10 mouse cellular contexts compared by ENCODE assay signal in the genomic region with DNA sequence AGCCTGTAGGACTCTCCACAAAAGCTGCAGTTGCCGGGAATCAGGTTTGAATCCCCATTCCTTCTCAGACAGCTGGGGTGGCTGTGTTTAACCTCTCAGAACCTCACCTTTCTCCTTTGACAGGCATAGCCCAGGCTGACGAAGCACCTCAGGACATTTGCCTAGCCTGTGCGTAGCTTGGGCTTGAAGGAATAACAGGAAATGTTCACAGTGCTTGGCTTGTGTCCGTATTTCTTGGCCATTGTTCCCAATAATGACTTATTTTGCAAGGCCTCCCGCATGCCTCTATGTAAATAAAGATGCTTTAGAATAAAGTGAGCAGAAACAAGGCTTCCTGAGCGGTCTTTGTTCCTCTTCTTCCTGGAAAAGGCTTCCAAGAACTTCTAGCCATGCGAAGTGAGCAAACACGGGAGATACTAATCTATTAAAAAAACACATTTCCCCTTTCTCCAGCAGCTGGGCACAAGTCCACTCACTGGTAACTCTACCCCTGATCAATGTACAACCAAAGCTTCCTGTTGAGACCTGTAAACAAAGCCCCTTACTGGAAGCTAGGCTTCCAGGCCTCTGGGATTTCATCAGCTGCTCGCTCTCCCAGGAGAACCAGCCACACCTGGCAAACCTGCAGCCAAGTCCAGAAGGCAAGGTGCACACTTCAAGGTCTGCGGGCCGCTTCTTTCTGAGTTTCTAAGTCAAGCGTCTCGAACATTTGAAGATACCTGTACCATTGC. TPM values are rescaled to one million over a fixed set of nuclear protein-coding genes. Genes with fewer than 3 reads are reported as not detected.
DNase-seq lines count a peak whose midpoint lies in the region; ATAC-seq and TF ChIP-seq lines count a peak whose summit lies in the region.
"Had no signal": no experiment of that assay in that cellular context is flagged by ENCODE, and none has a peak within 500 bp of the region (broad histone marks: within the 10 kb centered on the region; RNA-seq: fewer than 3 reads in every experiment).

No protein-coding gene starts in this region.

- peak; percentile 81 for TF ChIP-seq EP300 in lung, postnatal 0 days (IDR thresholded peaks at IDR 0.05)

- H3K4me3 ChIP-seq in heart, embryonic 10.5 days = no peak overlapping the region
- H3K4me3 ChIP-seq in kidney, embryonic 16.5 days (ENCODE audit: low read length) = no peak overlapping the region
- H3K4me3 ChIP-seq in lung, postnatal 0 days (ENCODE audit: low read depth, low read length) = no peak overlapping the region

- H3K4me1 ChIP-seq in heart, embryonic 10.5 days = peaks cover 17% of the 10 kb centered on the region
- peaks cover 13% of the 10 kb centered on the region for H3K4me1 ChIP-seq in kidney, embryonic 16.5 days (ENCODE audit: insufficient read depth, low read length)
- peaks cover 19% of the 10 kb centered on the region; the same call in 1 of the 2 replicates for H3K4me1 ChIP-seq in lung, postnatal 0 days (ENCODE audit: insufficient read depth, low read depth, low read length)

- peak overlapping the region; percentile 33 for H3K27ac ChIP-seq in heart, embryonic 10.5 days
- peak overlapping the region; percentile 66 for H3K27ac ChIP-seq in kidney, embryonic 16.5 days (ENCODE audit: low read length)
- peak overlapping the region; percentile 69 for H3K27ac ChIP-seq in lung, postnatal 0 days (ENCODE audit: low read length)

- intact Hi-C loops in heart, postnatal 25 days (cut with DNase I) = no loop called here

- H3K36me3 ChIP-seq in heart, embryonic 10.5 days = no peaks in the 10 kb centered on the region
- H3K36me3 ChIP-seq in kidney, embryonic 16.5 days (ENCODE audit: insufficient read depth, low read length) = no peaks in the 10 kb centered on the region
- H3K36me3 ChIP-seq in lung, postnatal 0 days (ENCODE audit: insufficient read depth, low read length) = no peaks in the 10 kb centered on the region

- no peak overlapping the region for H3K4me2 ChIP-seq in kidney, embryonic 16.5 days (replicated peaks; ENCODE audit: low read depth, low read length)
- H3K4me2 ChIP-seq in lung, postnatal 0 days (replicated peaks; ENCODE audit: low read depth, low read length) = no peak overlapping the region

- peak overlapping the region; percentile 7; the same call in 1 of the 2 replicates for H3K9ac ChIP-seq in kidney, embryonic 16.5 days (replicated peaks; ENCODE audit: low read length)
- H3K9ac ChIP-seq in lung, postnatal 0 days (replicated peaks; ENCODE audit: low read depth) = no peak overlapping the region

- no peaks in the 10 kb centered on the region for H3K9me3 ChIP-seq in heart, embryonic 10.5 days
- no peaks in the 10 kb centered on the region for H3K9me3 ChIP-seq in kidney, embryonic 16.5 days (ENCODE audit: low read length)
- no peaks in the 10 kb centered on the region for H3K9me3 ChIP-seq in lung, postnatal 0 days (ENCODE audit: low read length)

- no peak for TF ChIP-seq CTCF in lung, postnatal 0 days (IDR thresholded peaks at IDR 0.05)

- WGBS in heart, embryonic 10.5 days = 68% methylated on average over 13 of the region's 13 CpGs
- 54% methylated on average over 13 of the region's 13 CpGs for WGBS in kidney, embryonic 16.5 days
- WGBS in lung, postnatal 0 days = 38% methylated on average over 13 of the region's 13 CpGs

- no peak for DNase-seq in heart, embryonic 10.5 days (ENCODE audit: low spot score)
- DNase-seq in heart, postnatal 25 days (ENCODE audit: low spot score) = no peak
- DNase-seq in ZHBTc4 (ENCODE audit: low read depth, low spot score) = peak; percentile 64
- peak; percentile 60 for DNase-seq in lung, postnatal 0 days (ENCODE audit: low spot score)
- no peak for DNase-seq in cerebellum, adult 8-10 months
- no peak for DNase-seq in left cerebral cortex, adult 18-20 months (ENCODE audit: low spot score in 2 of 2)
- DNase-seq: cerebellum, adult 9-10 months had no signal

- no peaks in the 10 kb centered on the region for H3K27me3 ChIP-seq in heart, embryonic 10.5 days (ENCODE audit: insufficient read depth, poor library complexity, severe bottlenecking)
- H3K27me3 ChIP-seq in kidney, embryonic 16.5 days (ENCODE audit: insufficient read depth, low read length) = no peaks in the 10 kb centered on the region
- H3K27me3 ChIP-seq in lung, postnatal 0 days (replicated peaks; ENCODE audit: insufficient read depth, low read length) = no peaks in the 10 kb centered on the region

- peak; percentile 67 for ATAC-seq in kidney, embryonic 16.5 days (ENCODE audit: low FRiP score, low TSS enrichment)
- ATAC-seq in lung, postnatal 0 days = peak; percentile 69
- no peak for ATAC-seq in activated CD4-positive, CD25-positive, alpha-beta regulatory T cell, adult 4 months
- ATAC-seq: forebrain, embryonic 14.5 days had no signal

RNA-seq across cellular contexts. Expression of gene Xbp1, which starts 21.4 kb away (rescaled TPM):
- 131 and 174 TPM in 2 replicates for polyA plus RNA-seq in heart, embryonic 10.5 days (2016; fragmentation: Nextera tagmentation; extraction: Ambion mirVana)
- 10 to 100 TPM; 68.7 to 74.8 TPM for total RNA-seq in heart, postnatal 25 days (2021)
- 203 and 229 TPM in 2 replicates for polyA plus RNA-seq in kidney, embryonic 16.5 days (2015; fragmentation: Nextera tagmentation; extraction: Ambion mirVana)
- polyA plus RNA-seq in lung, postnatal 0 days (2015; fragmentation: Nextera tagmentation; extraction: Ambion mirVana) = 211 and 242 TPM in 2 replicates
- total RNA-seq in left cerebral cortex, adult 18-20 months (2021) = 100 to 1,000 TPM; 119 to 141 TPM
- 10 to 100 TPM; 52.4 to 55.6 TPM for polyA plus RNA-seq in activated CD4-positive, CD25-positive, alpha-beta regulatory T cell, adult 4 months (2017; shearing (Covaris generic))

RNA-seq across cellular contexts. Expression of gene Ccdc117, which starts 42.9 kb away (rescaled TPM):
- 14.7 and 23.4 TPM in 2 replicates for polyA plus RNA-seq in heart, embryonic 10.5 days (2016; fragmentation: Nextera tagmentation; extraction: Ambion mirVana)
- total RNA-seq in heart, postnatal 25 days (2021) = 10 to 100 TPM; 17.9 to 23.5 TPM
- 19.7 and 22.1 TPM in 2 replicates for polyA plus RNA-seq in kidney, embryonic 16.5 days (2015; fragmentation: Nextera tagmentation; extraction: Ambion mirVana)
- 13.4 and 13.9 TPM in 2 replicates for polyA plus RNA-seq in lung, postnatal 0 days (2015; fragmentation: Nextera tagmentation; extraction: Ambion mirVana)
- 10 to 100 TPM; 18.0 to 18.7 TPM for total RNA-seq in left cerebral cortex, adult 18-20 months (2021)
- 1 to 10 TPM; 3.5 to 4.2 TPM for polyA plus RNA-seq in activated CD4-positive, CD25-positive, alpha-beta regulatory T cell, adult 4 months (2017; shearing (Covaris generic))

RNA-seq across cellular contexts. Expression of gene Znrf3, which starts 54.4 kb away (rescaled TPM):
- 7.7 and 9.2 TPM in 2 replicates for polyA plus RNA-seq in heart, embryonic 10.5 days (2016; fragmentation: Nextera tagmentation; extraction: Ambion mirVana)
- total RNA-seq in heart, postnatal 25 days (2021) = 1 to 10 TPM; 9.4 to 9.7 TPM
- 16.5 and 18.8 TPM in 2 replicates for polyA plus RNA-seq in kidney, embryonic 16.5 days (2015; fragmentation: Nextera tagmentation; extraction: Ambion mirVana)
- 15.4 and 16.3 TPM in 2 replicates for polyA plus RNA-seq in lung, postnatal 0 days (2015; fragmentation: Nextera tagmentation; extraction: Ambion mirVana)
- total RNA-seq in left cerebral cortex, adult 18-20 months (2021) = 10 to 100 TPM; 16.7 to 17.5 TPM
- 10 to 100 TPM; 12.0 to 18.3 TPM for polyA plus RNA-seq in activated CD4-positive, CD25-positive, alpha-beta regulatory T cell, adult 4 months (2017; shearing (Covaris generic))

Comparison
In these comparisons a context has a peak if more than half of its experiments do, and no peak if none do; other contexts are left out.
1. DNase-seq: peak in ZHBTc4 (single experiment) and lung, postnatal 0 days (single experiment); none in heart, embryonic 10.5 days (single experiment), heart, postnatal 25 days (single experiment), cerebellum, adult 8-10 months (single experiment) and left cerebral cortex, adult 18-20 months (0 of 2).
2. Peak in every context shown above with its lines, with median percentiles within 50 percentile points of each other: H3K27ac ChIP-seq.